Mouse (Mus musculus) C2C12 (cell line): ENCODE data around the gene Gm3752. TPM values are rescaled to one million over a fixed set of nuclear protein-coding genes. Genes with fewer than 3 reads are reported as not detected.
"Not testable (repeated sequence)": the region's sequence is repeated elsewhere in the genome, so short reads cannot be mapped to it uniquely, and the experiment has no call there.

Experiments
- H3K27me3 ChIP-seq: one replicate; pipeline ENCODE4 v1.6.1; 2011; ENCODE audit not compliant: control insufficient read depth, insufficient read depth, insufficient read length
- H3K36me3 ChIP-seq: one replicate; pipeline ENCODE4 v1.6.1; 2011; ENCODE audit not compliant: control insufficient read depth, insufficient read depth
- H3K4me3 ChIP-seq: one replicate; pipeline ENCODE4 v1.5.1; 2011; ENCODE audit warnings: mild to moderate bottlenecking, control low read depth; ENCODE audit not compliant: poor library complexity, insufficient read depth, severe bottlenecking
- H3K79me2 ChIP-seq: one replicate; pipeline ENCODE4 v1.6.1; 2011; ENCODE audit not compliant: control insufficient read depth, insufficient read depth
- H3K79me3 ChIP-seq: one replicate; pipeline ENCODE4 v1.6.1; 2011; ENCODE audit warnings: low read depth, control low read depth
- H3ac ChIP-seq: one replicate; pipeline ENCODE3; 2011; ENCODE audit warnings: low read depth; ENCODE audit not compliant: control insufficient read depth, insufficient read length
- long read RNA-seq, 2 experiments: library from polyadenylated mRNA; unstranded; transcript quantifications; one replicate each; pipeline ENCODE4 v2.0.0; 2019 to 2020
- polyA plus RNA-seq: library from polyadenylated mRNA; unstranded; fragments of >200 nt; fragmentation: generic; extraction: Trizol; gene quantifications from one replicate; pipeline ENCODE4 v1.2.1, GENCODE M21; 2012; ENCODE audit warnings: missing spikeins

Gene Gm3752
- not detected for polyA plus RNA-seq
- long read RNA-seq, experiment 1: 0 reads
- long read RNA-seq, experiment 2: 0 reads

- H3K36me3 ChIP-seq, H3K79me2 ChIP-seq, H3ac ChIP-seq, H3K27me3 ChIP-seq, H3K4me3 ChIP-seq, H3K79me3 ChIP-seq: not testable (repeated sequence)
Observed at GRCm38 (mm10) chr14:7483662-7484061, at the start of gene Gm3752. Gene Gm3752, minus strand, starts transcription at chr14:7483762.

DNA sequence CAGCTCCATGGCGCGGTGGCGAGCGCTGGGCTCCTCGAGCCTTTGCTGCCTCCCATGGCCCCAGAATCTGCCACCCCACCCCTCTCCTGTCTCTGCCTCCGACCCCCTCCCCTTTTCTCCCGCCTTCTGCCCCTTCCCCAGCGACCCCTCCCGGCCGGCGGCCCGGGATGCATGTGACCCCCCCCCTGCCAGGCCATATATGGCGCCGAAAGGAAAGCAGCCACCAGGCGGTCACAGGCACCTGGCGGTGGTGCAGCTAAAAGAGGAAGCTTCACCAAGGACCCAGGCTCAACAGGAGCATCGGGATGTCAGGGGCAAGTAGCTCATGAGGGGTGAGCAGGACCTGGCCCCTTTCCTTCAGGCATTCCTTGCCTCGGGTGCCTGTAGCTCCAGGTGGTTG is 5.2 kb upstream of the Gm3752 start:
- not testable (repeated sequence) for H3K36me3 ChIP-seq, H3K4me3 ChIP-seq, H3K79me3 ChIP-seq, H3K27me3 ChIP-seq, H3ac ChIP-seq, H3K79me2 ChIP-seq

DNA sequence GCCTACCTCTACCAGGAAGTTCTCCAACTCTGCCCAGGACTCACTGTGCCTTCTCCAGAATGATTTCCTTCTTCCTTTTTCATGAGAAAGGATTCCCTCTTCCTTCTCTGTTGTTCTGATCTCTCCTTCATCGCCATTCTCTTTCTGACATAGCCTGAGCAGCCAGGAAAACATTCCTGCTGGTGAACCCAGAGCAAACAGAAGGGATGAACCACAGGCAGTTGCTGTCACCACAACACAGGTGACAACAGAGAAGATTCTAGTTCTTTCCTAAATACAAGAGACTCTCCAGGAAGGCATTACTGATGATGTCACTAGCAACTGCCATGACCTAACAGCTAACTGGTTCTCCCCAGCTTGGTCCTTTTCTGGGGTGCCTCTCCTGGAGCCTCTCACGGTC is 32.7 kb downstream of the Gm3752 start, which contains the start of gene Gm3755:
TSS of gene Gm3755 (minus strand) at position 101 of the 400 bp plus-strand sequence.
- not testable (repeated sequence) for H3K4me3 ChIP-seq, H3K79me2 ChIP-seq, H3K79me3 ChIP-seq, H3K27me3 ChIP-seq, H3ac ChIP-seq, H3K36me3 ChIP-seq

DNA sequence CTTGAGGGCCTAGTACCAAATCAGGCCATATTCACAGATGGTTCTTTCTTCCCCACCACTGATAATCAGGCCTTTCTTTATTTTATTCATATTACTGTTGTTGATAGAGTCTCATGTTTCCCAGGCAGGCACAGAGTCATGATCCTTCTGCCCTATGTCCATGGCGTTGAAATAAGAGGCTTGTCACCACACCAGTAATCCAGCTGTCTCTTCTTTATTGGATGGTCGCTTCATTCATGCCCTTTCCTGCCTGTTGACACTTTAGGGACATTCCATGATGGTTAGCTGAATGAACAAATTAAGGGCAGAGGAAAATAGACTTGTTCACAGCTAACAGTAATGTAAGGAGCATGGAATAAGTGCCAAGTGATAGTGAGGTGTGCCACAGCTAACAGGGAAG is 61.1 kb downstream of the Gm3752 start:
- H3K27me3 ChIP-seq: not testable (repeated sequence)

More for the DNA sequence above, 61.1 kb downstream of the Gm3752 start:
- not testable (repeated sequence) for H3K4me3 ChIP-seq, H3ac ChIP-seq, H3K79me3 ChIP-seq, H3K36me3 ChIP-seq, H3K79me2 ChIP-seq

Other genes starting within 250 kb of the Gm3752 start
- not detected for gene Gm3727, start 219.0 kb downstream of the Gm3752 start, polyA plus RNA-seq
- gene Gm3739, start 168.7 kb downstream of the Gm3752 start, polyA plus RNA-seq: not detected
- gene Gm5797, start 151.4 kb downstream of the Gm3752 start, polyA plus RNA-seq: not detected
- not detected for gene Gm8374, start 118.6 kb downstream of the Gm3752 start, polyA plus RNA-seq
- gene Gm3755, start 32.8 kb downstream of the Gm3752 start, polyA plus RNA-seq: not detected
- gene Gm3558, start 84.8 kb upstream of the Gm3752 start, polyA plus RNA-seq: not detected
- gene Gm10338, start 111.8 kb upstream of the Gm3752 start, polyA plus RNA-seq: not detected
- not detected for gene Gm10128, start 160.2 kb upstream of the Gm3752 start, polyA plus RNA-seq